Mouse (Mus musculus) heart, adult 2 months (tissue): ENCODE measurements around the gene Aldoc. TPM values are rescaled to one million over a fixed set of nuclear protein-coding genes. Genes with fewer than 3 reads are reported as not detected.
A peak's percentile ranks its signal among the peaks of the same experiment; 100 is the strongest.

Experiments
- DNase-seq, 2 experiments: peaks; one replicate each; pipeline ENCODE4 v3.0.0; 2021
- H3K27ac ChIP-seq: fragments of 200-600 bp; 2 replicates; pipeline ENCODE4 v1.8.1; 2022
- H3K27me3 ChIP-seq: fragments of 200-500 bp; 2 replicates; pipeline ENCODE4 v1.6.1; 2012; ENCODE audit warnings: mild to moderate bottlenecking, low read length, inconsistent platforms, mixed read lengths; ENCODE audit not compliant: control insufficient read depth, insufficient read depth
- H3K36me3 ChIP-seq: fragments of 200-500 bp; 2 replicates; pipeline ENCODE4 v1.6.1; 2012; ENCODE audit warnings: low read length, inconsistent platforms; ENCODE audit not compliant: control insufficient read depth, insufficient read depth
- H3K4me1 ChIP-seq: fragments of 200-500 bp; 2 replicates; pipeline ENCODE4 v1.6.1; 2011; ENCODE audit warnings: low read length; ENCODE audit not compliant: control insufficient read depth, insufficient read depth
- H3K4me3 ChIP-seq: fragments of 200-600 bp; 2 replicates; pipeline ENCODE4 v1.8.1; 2022
- H3K79me2 ChIP-seq: fragments of 200-500 bp; replicated peaks from 2 replicates; pipeline ENCODE4 v1.6.1; 2012; ENCODE audit warnings: mild to moderate bottlenecking, inconsistent platforms, low read length, moderate library complexity, mixed read lengths; ENCODE audit not compliant: control insufficient read depth, insufficient read depth
- H3K9ac ChIP-seq: fragments of 200-500 bp; 2 replicates; pipeline ENCODE4 v1.6.1; 2012; ENCODE audit warnings: low read depth, mild to moderate bottlenecking, control low read depth, inconsistent platforms, low read length, mixed read lengths
- CTCF ChIP-seq: fragments of 200-600 bp; IDR thresholded peaks from 2 replicates; pipeline ENCODE4 v1.8.1; 2022; ENCODE audit warnings: antibody characterized with exemption, mild to moderate bottlenecking, moderate library complexity
- EP300 ChIP-seq: fragments of 200-500 bp; IDR thresholded peaks from 2 replicates; pipeline ENCODE4 v1.6.1; 2011; ENCODE audit warnings: low read depth, low read length, control low read depth; ENCODE audit not compliant: insufficient read depth
- POLR2A ChIP-seq: fragments of 200-500 bp; IDR thresholded peaks from 2 replicates; pipeline ENCODE4 v1.6.1; 2011; ENCODE audit warnings: mild to moderate bottlenecking, low read depth, low read length, control low read depth; ENCODE audit not compliant: insufficient read depth
- WGBS: fragments of 180-500 bp; shearing (Covaris S2); methylation state at CpG from one replicate; pipeline ENCODE4 v1.1.7; 2018; 5-methylcytosine and 5-hydroxymethylcytosine counted together
- intact Hi-C: fragments of 180-260 bp; cut with DNase I; formaldehyde crosslinking; loops from one replicate; pipeline ENCODE4 v1.15.1; 2025
- polyA plus RNA-seq: library from polyadenylated mRNA; depleted of rRNA; stranded (reverse); fragments of >200 nt; gene quantifications from 2 replicates; pipeline ENCODE4 v1.2.3, GENCODE M21; 2012
- total RNA-seq, 2 experiments: library from RNA; stranded (reverse); gene quantifications; 2 replicates each; pipeline ENCODE4 v1.2.3; 2021

The Aldoc gene
- total and polyA plus RNA-seq, 3 experiments = 0.45 to 0.80 (median 0.73) TPM

- Histone ChIP-seq H3K27me3 (no peaks in the 10 kb centered on the region), H3K4me3 (no peak overlapping the region), H3K36me3 (no peaks in the 10 kb centered on the region), H3K27ac (no peak overlapping the region), H3K79me2 (no peaks in the 10 kb centered on the region), H3K9ac (no peak overlapping the region), H3K4me1 (no peaks in the 10 kb centered on the region)
- TF ChIP-seq POLR2A (no peak), EP300 (no peak)
- intact Hi-C loops = no loop called here
- no peak for DNase-seq
- 78% methylated on average over 1 of the region's 1 CpGs for WGBS
Measured at GRCm38 (mm10) chr11:78353081-78353480, 30.3 kb downstream of the Aldoc start.

DNA sequence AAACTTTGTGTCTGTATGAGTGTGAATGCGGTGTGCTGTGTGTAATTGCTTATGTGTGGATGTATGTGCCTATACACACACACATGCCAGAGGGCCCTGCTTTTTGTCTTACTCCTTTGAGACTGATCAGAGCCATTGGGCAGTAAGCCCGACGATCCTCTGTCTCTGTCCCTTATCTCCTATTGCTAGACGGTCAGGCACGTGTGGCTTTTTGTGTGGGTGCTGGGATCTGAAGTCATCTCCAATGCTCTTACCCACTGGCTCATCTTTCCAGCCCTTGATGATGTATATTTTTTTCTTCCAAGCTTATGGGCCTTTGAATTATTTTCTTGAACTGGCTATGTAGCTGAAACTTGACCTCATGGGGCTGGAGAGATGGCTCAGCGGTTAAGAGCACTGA lies 32.1 kb downstream of the Aldoc start:
- H3K4me3 ChIP-seq = no peak overlapping the region
- 60% methylated on average over 6 of the region's 6 CpGs for WGBS
- no peak overlapping the region for H3K9ac ChIP-seq
- no peaks in the 10 kb centered on the region for H3K27me3 ChIP-seq
- intact Hi-C loops = loop anchor here (2.0 kb wide), 1 partner anchor 42 kb away; no protein-coding TSS in a partner anchor
- DNase-seq = no peak
- no peaks in the 10 kb centered on the region for H3K4me1 ChIP-seq
- no peak for TF ChIP-seq EP300
- no peak for TF ChIP-seq CTCF
- TF ChIP-seq POLR2A = no peak
- H3K27ac ChIP-seq = no peak overlapping the region
- H3K36me3 ChIP-seq = no peaks in the 10 kb centered on the region
- H3K79me2 ChIP-seq = no peaks in the 10 kb centered on the region

- Histone ChIP-seq H3K36me3 (no peaks in the 10 kb centered on the region), H3K4me1 (no peaks in the 10 kb centered on the region), H3K9ac (no peak overlapping the region), H3K27ac (no peak overlapping the region), H3K4me3 (no peak overlapping the region), H3K27me3 (no peaks in the 10 kb centered on the region), H3K79me2 (no peaks in the 10 kb centered on the region)
- intact Hi-C loops = loop anchor here (2.0 kb wide), 1 partner anchor 41 kb away; no protein-coding TSS in a partner anchor
- DNase-seq = peak in 1 of 2 experiments; percentile 74
- 37% methylated on average over 4 of the region's 4 CpGs for WGBS
- TF ChIP-seq POLR2A (no peak), CTCF (peak; percentile 93), EP300 (no peak)
Measured at GRCm38 (mm10) chr11:78355471-78356238, 32.9 kb downstream of the Aldoc start.

DNA sequence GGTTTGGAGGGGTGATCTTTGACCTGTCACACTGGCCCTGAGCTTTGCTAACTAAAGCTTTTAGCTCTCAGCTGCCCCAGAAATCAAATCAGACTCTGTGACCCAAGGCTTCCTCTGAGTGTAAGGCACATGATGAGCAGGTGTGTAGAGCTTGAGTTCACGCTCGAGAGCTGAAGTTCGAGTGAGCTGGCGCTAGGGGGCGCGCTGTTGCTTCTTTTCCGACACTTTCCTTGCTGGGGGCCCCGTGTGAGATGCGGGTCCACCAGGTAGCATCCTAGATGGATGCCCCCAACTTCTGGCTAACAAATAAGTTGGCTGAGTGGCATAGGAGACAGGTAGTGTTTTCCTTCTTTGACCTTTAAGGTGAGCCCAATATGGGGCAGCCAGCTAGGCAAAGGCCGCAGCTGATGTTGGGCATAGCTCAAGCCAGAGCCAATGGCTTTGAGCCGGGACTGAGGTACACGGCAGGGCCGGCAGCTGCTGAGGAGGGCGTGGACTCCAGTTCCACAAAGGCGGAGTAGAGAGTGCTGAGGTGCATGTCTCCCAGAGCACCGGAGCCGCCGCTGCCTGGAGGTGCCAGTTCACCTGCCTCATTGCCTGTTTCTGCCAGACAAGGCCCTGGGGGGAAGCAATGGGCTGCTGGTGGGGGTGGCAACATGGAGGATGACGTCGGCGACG lies 35.7 kb downstream of the Aldoc start:
- Histone ChIP-seq H3K36me3 (no peaks in the 10 kb centered on the region), H3K4me1 (no peaks in the 10 kb centered on the region), H3K27me3 (no peaks in the 10 kb centered on the region), H3K27ac (no peak overlapping the region), H3K79me2 (no peaks in the 10 kb centered on the region), H3K9ac (no peak overlapping the region), H3K4me3 (no peak overlapping the region)
- DNase-seq = no peak
- TF ChIP-seq CTCF (peak; percentile 68), EP300 (no peak)
- WGBS = 21% methylated on average over 22 of the region's 22 CpGs
- intact Hi-C loops = no loop called here

GRCm38 (mm10) chr11:78360125-78360788 lies 37.5 kb downstream of the Aldoc start:
- no peaks in the 10 kb centered on the region for H3K79me2 ChIP-seq
- no peak overlapping the region for H3K9ac ChIP-seq
- peak; percentile 79 for TF ChIP-seq CTCF
- TF ChIP-seq EP300 = 0 out of 2 replicates have a peak, but pooled peaks have one; percentile 18
- no peak for TF ChIP-seq POLR2A
- no peaks in the 10 kb centered on the region for H3K27me3 ChIP-seq
- no peaks in the 10 kb centered on the region for H3K4me1 ChIP-seq
- no peak overlapping the region for H3K27ac ChIP-seq
- WGBS = 11% methylated on average over 13 of the region's 13 CpGs
- no peaks in the 10 kb centered on the region for H3K36me3 ChIP-seq
- DNase-seq = peak; percentile 61 to 72
- intact Hi-C loops = loop anchor here (1.0 kb wide), 1 partner anchor 39 kb away; no protein-coding TSS in a partner anchor
- peak overlapping the region; percentile 41 for H3K4me3 ChIP-seq
